Mouse (Mus musculus): ENCODE measurements around the gene Mpdu1.
"Not testable (repeated sequence)": the region's sequence is repeated elsewhere in the genome, so short reads cannot be mapped to it uniquely, and the experiment has no call there.

Gene Mpdu1

GRCm38 (mm10) chr11:69665457-69665960 lies 3.1 kb upstream of the Mpdu1 start:
- DNase-seq (ENCODE audit: inconsistent ontology term) = no peak

GRCm38 (mm10) chr11:69664841-69665240 lies 2.4 kb upstream of the Mpdu1 start:
- no peak for DNase-seq (ENCODE audit: inconsistent ontology term)

- peak; percentile 81 for DNase-seq (ENCODE audit: inconsistent ontology term)
These were observed 1.4 kb upstream of the Mpdu1 start for GRCm38 (mm10) chr11:69663795-69664194.

GRCm38 (mm10) chr11:69662967-69663671 lies 677 bp upstream of the Mpdu1 start:
- DNase-seq (ENCODE audit: inconsistent ontology term) = no peak

- DNase-seq (ENCODE audit: inconsistent ontology term) = no peak
These were observed 1.1 kb downstream of the Mpdu1 start for GRCm38 (mm10) chr11:69661221-69661881.

- DNase-seq (ENCODE audit: inconsistent ontology term) = no peak
These were observed 5.0 kb downstream of the Mpdu1 start for GRCm38 (mm10) chr11:69657462-69657881.

- no peak for DNase-seq (ENCODE audit: inconsistent ontology term)
These were observed 5.6 kb downstream of the Mpdu1 start for GRCm38 (mm10) chr11:69656617-69657461.

- no peak for DNase-seq (ENCODE audit: inconsistent ontology term)
These were observed 6.4 kb downstream of the Mpdu1 start for GRCm38 (mm10) chr11:69656065-69656455.

- peak; percentile 60 for DNase-seq (ENCODE audit: inconsistent ontology term)
These were observed 7.0 kb downstream of the Mpdu1 start, which contains the start of gene Sox15 for GRCm38 (mm10) chr11:69655264-69656064. TSS of gene Sox15 (plus strand) at chr11:69655314.

- no peak for DNase-seq (ENCODE audit: inconsistent ontology term)
These were observed 7.7 kb downstream of the Mpdu1 start for GRCm38 (mm10) chr11:69654760-69655159.

GRCm38 (mm10) chr11:69653399-69653798 lies 9.0 kb downstream of the Mpdu1 start:
- no peak for DNase-seq (ENCODE audit: inconsistent ontology term)

- no peak for DNase-seq (ENCODE audit: inconsistent ontology term)
These were observed 16.6 kb downstream of the Mpdu1 start for GRCm38 (mm10) chr11:69645860-69646259.

GRCm38 (mm10) chr11:69635471-69635870 lies 27.0 kb downstream of the Mpdu1 start:
- DNase-seq (ENCODE audit: inconsistent ontology term) = no peak

- no peak for DNase-seq (ENCODE audit: inconsistent ontology term)
These were observed 29.1 kb downstream of the Mpdu1 start for GRCm38 (mm10) chr11:69633128-69633866.

- DNase-seq (ENCODE audit: inconsistent ontology term) = peak; percentile 100
These were observed 30.0 kb downstream of the Mpdu1 start, which contains the start of gene Fxr2 for GRCm38 (mm10) chr11:69632284-69633089. TSS of gene Fxr2 (plus strand) at chr11:69632990.

- no peak for DNase-seq (ENCODE audit: inconsistent ontology term)
These were observed 32.6 kb downstream of the Mpdu1 start for GRCm38 (mm10) chr11:69629802-69630201.

GRCm38 (mm10) chr11:69628286-69628685 lies 34.2 kb downstream of the Mpdu1 start:
- DNase-seq (ENCODE audit: inconsistent ontology term) = peak; percentile 70

GRCm38 (mm10) chr11:69624339-69624738 lies 38.1 kb downstream of the Mpdu1 start:
- not testable (repeated sequence) for DNase-seq (ENCODE audit: inconsistent ontology term)

GRCm38 (mm10) chr11:69623006-69623405 lies 39.4 kb downstream of the Mpdu1 start:
- DNase-seq (ENCODE audit: inconsistent ontology term) = no peak

- DNase-seq (ENCODE audit: inconsistent ontology term) = no peak
These were observed 40.0 kb downstream of the Mpdu1 start for GRCm38 (mm10) chr11:69622406-69622805.

All from Muller cell, postnatal 12 days (primary cell).